Mouse (Mus musculus): Measurements from ENCODE around the gene Gm21882.
"Not testable (repeated sequence)": the region's sequence is repeated elsewhere in the genome, so short reads cannot be mapped to it uniquely, and the experiment has no call there.

The Gm21882 gene

GRCm38 (mm10) chrY:40381423-40381822 is at the start of gene Gm21882:
Gene Gm21882 (minus strand): TSS chrY:40381523.
- DNase-seq (ENCODE audit: low spot score) = not testable (repeated sequence)

Measured in lung, postnatal 25 days (tissue).